Mouse (Mus musculus) liver, embryonic 11.5 days (tissue): ENCODE data around the gene BC052040. TPM values are rescaled to one million over a fixed set of nuclear protein-coding genes. Genes with fewer than 3 reads are reported as not detected.

Source experiments
- ATAC-seq: fragments of 200-750 bp; cut with Nextera tagmentation; replicated peaks from 2 replicates; pipeline ENCODE4 v1.8.0; 2017; ENCODE audit warnings: moderate number of reproducible peaks, mild to moderate bottlenecking, moderate TSS enrichment, moderate library complexity; ENCODE audit not compliant: low FRiP score
- DNase-seq: peaks from one replicate; pipeline ENCODE4 v3.0.0-alpha.2; 2017; ENCODE audit warnings: low spot score
- H3K27ac ChIP-seq: fragments of 300-500 bp; sonication (generic); 2 replicates; pipeline ENCODE4 v1.5.1; 2014; ENCODE audit warnings: mild to moderate bottlenecking, low read depth, low read length, control low read depth
- H3K27me3 ChIP-seq: fragments of 300-500 bp; sonication (generic); replicated peaks from 2 replicates; pipeline ENCODE4 v1.6.1; 2014; ENCODE audit warnings: low read length, mixed read lengths; ENCODE audit not compliant: control insufficient read depth, insufficient read depth
- H3K36me3 ChIP-seq: fragments of 300-500 bp; sonication (generic); 2 replicates; pipeline ENCODE4 v1.6.1; 2014; ENCODE audit warnings: mild to moderate bottlenecking, low read length, moderate library complexity, mixed read lengths; ENCODE audit not compliant: control insufficient read depth, insufficient read depth
- H3K4me1 ChIP-seq: fragments of 300-500 bp; sonication (generic); replicated peaks from 2 replicates; pipeline ENCODE4 v1.6.1; 2014; ENCODE audit warnings: low read length, mixed read lengths; ENCODE audit not compliant: control insufficient read depth, insufficient read depth
- H3K4me2 ChIP-seq: fragments of 300-500 bp; sonication (generic); 2 replicates; pipeline ENCODE4 v1.6.1; 2014; ENCODE audit warnings: mild to moderate bottlenecking, control low read depth, moderate library complexity
- H3K4me3 ChIP-seq: fragments of 300-500 bp; sonication (generic); 2 replicates; pipeline ENCODE4 v1.5.1; 2014; ENCODE audit warnings: low read depth, low read length, control low read depth
- H3K9ac ChIP-seq: fragments of 300-500 bp; sonication (generic); 2 replicates; pipeline ENCODE4 v1.6.1; 2014; ENCODE audit warnings: low read depth, low read length, control low read depth
- H3K9me3 ChIP-seq: fragments of 300-500 bp; sonication (generic); 2 replicates; pipeline ENCODE4 v1.6.1; 2016; ENCODE audit warnings: low read length, inconsistent platforms, mixed read lengths; ENCODE audit not compliant: control insufficient read depth
- WGBS: fragments of 180-500 bp; shearing (Covaris S2); extraction: QIAGEN DNeasy Blood & Tissue Kit; methylation state at CpG from one replicate; pipeline ENCODE4 v1.1.7; 2014; 5-methylcytosine and 5-hydroxymethylcytosine counted together
- polyA plus RNA-seq: library from polyadenylated mRNA; unstranded; fragments of >200 nt; fragmentation: Nextera tagmentation; extraction: Ambion mirVana; gene quantifications from 2 replicates; pipeline ENCODE4 v1.2.1, GENCODE M21; 2014

Gene BC052040
- polyA plus RNA-seq, 1 experiment from 2014 or later, result 13.9 TPM

GRCm38 (mm10) chr2:115660213-115661120 lies 79.0 kb downstream of the BC052040 start:
- H3K4me1 ChIP-seq, result no peaks in the 10 kb centered on the region

GRCm38 (mm10) chr2:115667516-115667915 lies 86.0 kb downstream of the BC052040 start:
- no peak for ATAC-seq
- Histone ChIP-seq H3K9ac (no peak overlapping the region), H3K4me2 (no peak overlapping the region), H3K9me3 (no peaks in the 10 kb centered on the region), H3K4me3 (no peak overlapping the region), H3K4me1 (no peaks in the 10 kb centered on the region), H3K27me3 (no peaks in the 10 kb centered on the region), H3K27ac (no peak overlapping the region), H3K36me3 (no peaks in the 10 kb centered on the region; the same call in 1 of the 2 replicates)
- DNase-seq, result no peak
- WGBS, result 86% methylated on average over 2 of the region's 2 CpGs

More at GRCm38 (mm10) chr2:115660213-115661120, 79.0 kb downstream of the BC052040 start:
- Histone ChIP-seq H3K4me2 (no peak overlapping the region), H3K36me3 (no peaks in the 10 kb centered on the region), H3K27me3 (no peaks in the 10 kb centered on the region), H3K27ac (no peak overlapping the region), H3K9me3 (no peaks in the 10 kb centered on the region), H3K9ac (no peak overlapping the region), H3K4me3 (no peak overlapping the region)
- WGBS, result 87% methylated on average over 6 of the region's 6 CpGs
- no peak for DNase-seq
- no peak for ATAC-seq

- no peak overlapping the region for H3K4me2 ChIP-seq
- ATAC-seq (no peak), DNase-seq (no peak)
- H3K4me1 ChIP-seq, result no peaks in the 10 kb centered on the region
- WGBS, result 91% methylated on average over 7 of the region's 7 CpGs
- no peaks in the 10 kb centered on the region for H3K9me3 ChIP-seq
- H3K27ac ChIP-seq, result no peak overlapping the region
- H3K36me3 ChIP-seq, result no peaks in the 10 kb centered on the region; the same call in 1 of the 2 replicates
- H3K27me3 ChIP-seq, result no peaks in the 10 kb centered on the region
- H3K9ac ChIP-seq, result no peak overlapping the region
- H3K4me3 ChIP-seq, result no peak overlapping the region
These were observed 91.6 kb downstream of the BC052040 start for GRCm38 (mm10) chr2:115673054-115673660.

- Histone ChIP-seq H3K4me2 (no peak overlapping the region), H3K27ac (no peak overlapping the region), H3K36me3 (no peaks in the 10 kb centered on the region), H3K9me3 (no peaks in the 10 kb centered on the region), H3K27me3 (no peaks in the 10 kb centered on the region), H3K4me3 (no peak overlapping the region), H3K4me1 (no peaks in the 10 kb centered on the region), H3K9ac (no peak overlapping the region)
- no peak for DNase-seq
- no peak for ATAC-seq
- 80% methylated on average over 5 of the region's 5 CpGs for WGBS
These were observed 97.3 kb downstream of the BC052040 start for GRCm38 (mm10) chr2:115678786-115679185.

- H3K4me1 ChIP-seq, result no peaks in the 10 kb centered on the region
- no peaks in the 10 kb centered on the region for H3K27me3 ChIP-seq
- DNase-seq (no peak), ATAC-seq (no peak)
- no peaks in the 10 kb centered on the region for H3K9me3 ChIP-seq
- no peak overlapping the region for H3K4me3 ChIP-seq
- no peaks in the 10 kb centered on the region for H3K36me3 ChIP-seq
- WGBS, result 68% methylated on average over 3 of the region's 3 CpGs
- H3K27ac ChIP-seq, result no peak overlapping the region
- no peak overlapping the region for H3K9ac ChIP-seq
- H3K4me2 ChIP-seq, result no peak overlapping the region
These were observed 103.7 kb downstream of the BC052040 start for GRCm38 (mm10) chr2:115685250-115685649.

GRCm38 (mm10) chr2:115687612-115688011 lies 106.1 kb downstream of the BC052040 start:
- DNase-seq, result no peak
- H3K27me3 ChIP-seq, result no peaks in the 10 kb centered on the region
- WGBS, result 90% methylated on average over 4 of the region's 4 CpGs
- no peak overlapping the region for H3K27ac ChIP-seq
- no peaks in the 10 kb centered on the region for H3K9me3 ChIP-seq
- no peaks in the 10 kb centered on the region for H3K4me1 ChIP-seq
- no peak for ATAC-seq
- H3K4me2 ChIP-seq, result no peak overlapping the region
- no peak overlapping the region for H3K4me3 ChIP-seq
- H3K36me3 ChIP-seq, result no peaks in the 10 kb centered on the region
- H3K9ac ChIP-seq, result no peak overlapping the region

- Histone ChIP-seq H3K36me3 (no peaks in the 10 kb centered on the region), H3K9ac (no peak overlapping the region), H3K4me2 (no peak overlapping the region), H3K4me3 (no peak overlapping the region), H3K27me3 (no peaks in the 10 kb centered on the region), H3K4me1 (no peaks in the 10 kb centered on the region), H3K9me3 (no peaks in the 10 kb centered on the region), H3K27ac (no peak overlapping the region)
- DNase-seq (no peak), ATAC-seq (no peak)
- 91% methylated on average over 6 of the region's 6 CpGs for WGBS
These were observed 106.8 kb downstream of the BC052040 start for GRCm38 (mm10) chr2:115688282-115688681.

- H3K9me3 ChIP-seq, result no peaks in the 10 kb centered on the region
- H3K4me2 ChIP-seq, result no peak overlapping the region
- ATAC-seq (no peak), DNase-seq (no peak)
- no peaks in the 10 kb centered on the region for H3K4me1 ChIP-seq
- H3K4me3 ChIP-seq, result no peak overlapping the region
- H3K9ac ChIP-seq, result no peak overlapping the region
- H3K27me3 ChIP-seq, result no peaks in the 10 kb centered on the region
- 74% methylated on average over 3 of the region's 3 CpGs for WGBS
- no peak overlapping the region for H3K27ac ChIP-seq
- H3K36me3 ChIP-seq, result no peaks in the 10 kb centered on the region
These were observed 112.3 kb downstream of the BC052040 start for GRCm38 (mm10) chr2:115693841-115694240.
